Mouse (Mus musculus) monocyte, adult 2 months (primary cell): ENCODE results near the gene Lamtor4.

Source experiments
- DNase-seq, 2 experiments: peaks; one replicate each; pipeline ENCODE4 v3.0.0; 2022; ENCODE audit warnings: low spot score in 2 of 2, low read depth in 1 of 2

Lamtor4 gene

DNA sequence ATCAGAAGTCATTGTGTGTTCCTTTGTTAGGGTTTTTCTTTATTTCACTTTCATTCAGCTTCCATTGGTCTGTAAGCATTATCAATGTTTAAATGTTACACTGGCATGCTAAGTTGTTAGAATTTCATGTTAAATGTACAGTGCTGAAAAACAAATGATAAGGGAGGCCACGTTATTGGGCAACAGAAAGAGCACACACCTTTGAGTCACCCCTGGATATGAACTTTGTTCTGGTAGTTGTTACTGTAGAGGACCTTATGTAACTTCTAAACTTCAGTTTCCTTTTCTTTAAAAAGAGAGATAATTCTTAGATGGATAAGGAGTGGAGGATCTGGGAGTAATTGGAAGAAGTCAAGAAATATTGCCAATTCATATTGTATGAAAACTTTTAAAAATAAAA is 36.4 kb downstream of the Lamtor4 start:
- DNase-seq = no peak

GRCm38 (mm10) chr5:138294158-138294557 is 38.9 kb downstream of the Lamtor4 start:
- no peak for DNase-seq

DNA sequence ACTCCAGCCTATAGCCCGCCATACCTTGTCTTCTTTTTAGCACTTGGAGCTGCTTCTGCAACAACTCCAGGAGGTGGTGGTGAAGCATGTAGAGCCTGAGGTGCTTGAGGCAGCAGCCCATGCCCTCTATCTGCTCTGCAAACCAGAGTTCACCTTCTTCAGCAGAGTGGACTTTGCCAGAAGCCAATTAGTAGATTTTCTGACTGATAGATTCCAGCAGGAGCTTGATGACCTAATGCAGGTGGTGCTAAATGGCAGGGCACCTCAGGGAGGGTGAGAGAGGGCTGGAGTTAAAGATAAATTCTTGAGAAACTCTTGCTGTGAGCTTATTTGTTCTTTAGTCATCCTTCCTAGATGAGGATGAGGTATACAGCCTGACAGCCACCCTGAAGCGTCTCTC is 44.3 kb downstream of the Lamtor4 start:
- DNase-seq = no peak
